In genomic region chr17:79714368-79714895, GRCm38 (mm10) we compare ENCODE assay signal across 8 mouse cellular contexts. TPM values are rescaled to one million over a fixed set of nuclear protein-coding genes. Genes with fewer than 3 reads are reported as not detected.
DNase-seq lines count a peak whose midpoint lies in the region; ATAC-seq lines count a peak whose summit lies in the region.

No protein-coding gene starts in this region.

- H3K27me3 ChIP-seq in forebrain, embryonic 14.5 days (replicated peaks; ENCODE audit: control insufficient read depth, insufficient read depth, low read length) = peaks cover 49% of the 10 kb centered on the region
- H3K27me3 ChIP-seq in limb, embryonic 15.5 days = peaks cover 75% of the 10 kb centered on the region
- H3K27me3 ChIP-seq in stomach, embryonic 16.5 days (ENCODE audit: control insufficient read depth, insufficient read depth, low read length) = peaks cover 38% of the 10 kb centered on the region

- H3K9ac ChIP-seq in forebrain, embryonic 14.5 days (ENCODE audit: low read length) = peak overlapping the region; percentile 54; the same call in 1 of the 2 replicates
- no peak overlapping the region for H3K9ac ChIP-seq in limb, embryonic 15.5 days
- H3K9ac ChIP-seq in stomach, embryonic 16.5 days (ENCODE audit: low read length) = peak overlapping the region; percentile 54

- peaks cover 20% of the 10 kb centered on the region for H3K4me1 ChIP-seq in forebrain, embryonic 14.5 days (ENCODE audit: control insufficient read depth, insufficient read depth, low read length)
- H3K4me1 ChIP-seq in limb, embryonic 15.5 days = peaks cover 31% of the 10 kb centered on the region
- peaks cover 25% of the 10 kb centered on the region; the same call in 1 of the 2 replicates for H3K4me1 ChIP-seq in stomach, embryonic 16.5 days (ENCODE audit: control insufficient read depth, insufficient read depth, low read length)

- no peak overlapping the region for H3K27ac ChIP-seq in forebrain, embryonic 14.5 days (ENCODE audit: low read depth, low read length)
- H3K27ac ChIP-seq in limb, embryonic 15.5 days = no peak overlapping the region
- peak overlapping the region; percentile 31; the same call in 1 of the 2 replicates for H3K27ac ChIP-seq in stomach, embryonic 16.5 days (ENCODE audit: low read length)

- DNase-seq in ovary, postnatal 36 days (ENCODE audit: low spot score) = peak; percentile 45
- no peak for DNase-seq in ovary, adult 18-20 months (ENCODE audit: low spot score)
- no peak for DNase-seq in forebrain, embryonic 14.5 days (ENCODE audit: low spot score)
- no peak for DNase-seq in right cerebral cortex, postnatal 10 days (ENCODE audit: low spot score in 2 of 2)
- no peak for DNase-seq in layer of hippocampus, adult 18-20 months (ENCODE audit: low spot score in 2 of 2)

- H3K4me3 ChIP-seq in forebrain, embryonic 14.5 days (ENCODE audit: low read depth, low read length) = peak overlapping the region; percentile 41
- H3K4me3 ChIP-seq in limb, embryonic 15.5 days = peak overlapping the region; percentile 42
- peak overlapping the region; percentile 49 for H3K4me3 ChIP-seq in stomach, embryonic 16.5 days (replicated peaks; ENCODE audit: low read length)

- no peak for ATAC-seq in forebrain, embryonic 14.5 days
- no peak for ATAC-seq in limb, embryonic 15.5 days (ENCODE audit: insufficient number of reproducible peaks, low FRiP score, low TSS enrichment, low read depth)
- ATAC-seq in stomach, embryonic 16.5 days (ENCODE audit: insufficient read depth, low FRiP score) = no peak
- ATAC-seq in erythroblast, adult 5-6 weeks (replicated peaks; ENCODE audit: low FRiP score, poor library complexity, severe bottlenecking) = no peak

- H3K36me3 ChIP-seq in forebrain, embryonic 14.5 days (ENCODE audit: control insufficient read depth, insufficient read depth, low read length) = no peaks in the 10 kb centered on the region
- no peaks in the 10 kb centered on the region for H3K36me3 ChIP-seq in limb, embryonic 15.5 days
- H3K36me3 ChIP-seq in stomach, embryonic 16.5 days (ENCODE audit: control insufficient read depth, insufficient read depth, low read length) = no peaks in the 10 kb centered on the region

- no peaks in the 10 kb centered on the region for H3K9me3 ChIP-seq in forebrain, embryonic 14.5 days (replicated peaks; ENCODE audit: control insufficient read depth, low read length)
- no peaks in the 10 kb centered on the region for H3K9me3 ChIP-seq in limb, embryonic 15.5 days
- no peaks in the 10 kb centered on the region for H3K9me3 ChIP-seq in stomach, embryonic 16.5 days (replicated peaks; ENCODE audit: control insufficient read depth, low read length)

- WGBS in forebrain, embryonic 14.5 days = 0% methylated on average over 16 of the region's 16 CpGs
- WGBS in limb, embryonic 15.5 days = under 1% methylated on average over 16 of the region's 16 CpGs
- whole genome bisulfite sequencing in stomach, embryonic 16.5 days = 2% methylated on average over 16 of the region's 16 CpGs

- H3K4me2 ChIP-seq in forebrain, embryonic 14.5 days (ENCODE audit: low read length) = peak overlapping the region; percentile 87
- peak overlapping the region; percentile 87 for H3K4me2 ChIP-seq in limb, embryonic 15.5 days
- peak overlapping the region; percentile 63 for H3K4me2 ChIP-seq in stomach, embryonic 16.5 days (ENCODE audit: low read depth, low read length)

RNA-seq across cellular contexts. Expression of gene Cyp1b1, which starts 0.4 kb away (rescaled TPM):
- 5.1 and 6.9 TPM in 2 replicates for polyA plus RNA-seq in forebrain, embryonic 14.5 days (2014; fragmentation: Nextera tagmentation; extraction: Ambion mirVana)
- 1.9 TPM in 2 replicates for polyA plus RNA-seq in limb, embryonic 15.5 days (2015; fragmentation: Nextera tagmentation; extraction: Ambion mirVana)
- polyA plus RNA-seq in stomach, embryonic 16.5 days (2015; fragmentation: Nextera tagmentation; extraction: Ambion mirVana) = 12.4 and 13.4 TPM in 2 replicates
- 1 to 10 TPM; 2.7 to 3.3 TPM for total RNA-seq in layer of hippocampus, adult 18-20 months (2021)
- total RNA-seq in erythroblast, adult 5-6 weeks (2015; ENCODE audit: low replicate concordance) = 0.63 TPM in 1 of 2 replicates, not detected in the other
- total RNA-seq in erythroblast, adult 5-6 weeks (2017; ENCODE audit: low replicate concordance) = 0.28 and 0.43 TPM in 2 replicates
